Mouse (Mus musculus) brain, adult 10 weeks (tissue): Measurements from ENCODE around the gene Fam168b. TPM values are rescaled to one million over a fixed set of nuclear protein-coding genes. Genes with fewer than 3 reads are reported as not detected.

Experiments used
- polyA plus RNA-seq: library from polyadenylated mRNA; stranded (reverse); fragments of 350-450 nt; fragmentation: Illumina TruSeq; extraction: RNeasy Lipid Tissue Mini Kit (QIAGEN cat#74804); gene quantifications from one replicate; pipeline ENCODE4 v1.2.3, GENCODE M21; 2015; ENCODE audit warnings: low read depth, low replicate concordance

Fam168b gene
- polyA plus RNA-seq: 158 TPM

DNA sequence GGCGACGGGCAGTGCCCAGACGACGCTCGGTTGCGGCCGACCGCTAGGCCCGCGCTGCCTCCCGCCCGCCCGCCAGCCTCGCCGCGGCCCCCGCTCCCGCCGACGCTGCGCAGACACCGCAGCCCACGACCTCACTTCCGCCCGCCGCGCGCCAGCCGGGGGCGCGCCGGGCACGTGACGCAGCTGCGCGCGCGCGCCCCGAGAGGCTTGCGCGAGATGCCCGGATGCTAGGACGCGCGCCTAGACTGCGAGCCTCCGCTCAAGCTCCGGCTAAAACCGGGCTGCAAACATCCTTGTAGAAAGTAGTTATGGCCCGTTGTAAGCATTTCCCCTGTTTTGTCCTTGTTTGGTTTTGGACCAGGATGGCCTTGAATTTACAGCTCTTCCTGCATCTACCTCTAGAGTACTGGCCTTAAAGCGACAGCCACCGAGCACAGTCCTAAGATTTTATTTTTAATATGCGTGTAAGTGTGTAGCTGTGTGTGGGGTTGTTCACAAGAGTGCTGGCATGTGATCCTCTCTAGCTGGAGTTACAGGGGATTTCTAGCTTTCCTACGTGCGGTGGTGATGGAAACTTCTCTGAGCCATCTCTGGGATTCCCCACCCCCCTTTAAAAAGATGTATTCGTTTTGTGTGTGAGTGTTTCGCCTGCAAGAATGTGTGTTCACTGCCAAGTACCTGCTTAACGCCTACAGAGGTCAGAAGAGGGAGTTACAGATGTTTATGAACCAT, at the start of gene Fam168b:
TSS of gene Fam168b (minus strand) at position 179 of the 732 bp plus-strand sequence.

DNA sequence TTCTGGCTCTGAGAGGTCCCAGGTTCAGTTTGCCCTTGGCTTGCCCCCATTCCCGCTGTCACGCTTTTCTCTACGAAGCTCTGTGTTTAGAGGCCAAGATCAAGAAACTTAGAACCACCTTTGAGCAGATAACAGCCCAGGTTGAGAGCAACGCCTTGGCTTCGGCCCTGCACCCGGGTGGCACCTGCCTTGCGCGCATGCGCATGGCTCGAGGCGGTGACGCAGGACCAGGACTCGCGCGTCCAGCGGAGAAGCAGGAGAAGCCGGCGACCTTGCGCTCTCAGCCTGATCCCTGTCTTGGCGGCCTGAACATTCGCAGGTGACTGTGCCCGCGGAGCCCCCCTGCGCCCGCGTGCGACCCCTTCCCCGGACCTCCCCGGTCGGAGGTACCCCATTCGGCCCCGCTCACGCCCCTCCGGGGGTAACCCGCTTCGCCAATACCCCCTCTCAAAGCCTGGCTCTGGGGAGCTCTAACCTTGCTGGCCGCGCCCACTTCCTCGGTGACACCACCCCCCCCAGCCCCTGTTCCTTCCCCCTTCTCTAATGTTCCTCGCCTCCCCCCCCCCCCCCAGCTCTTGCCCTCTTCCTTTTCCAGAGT, 7.0 kb upstream of the Fam168b start, which contains the start of gene Plekhb2:
TSS of gene Plekhb2 (plus strand) at position 232 of the 598 bp plus-strand sequence.

Other genes with a start within 250 kb of the Fam168b start
- gene Plekhb2, start 6.9 kb upstream of the Fam168b start, polyA plus RNA-seq: 218 TPM